Mouse (Mus musculus) hematopoietic stem cell, adult 5-6 weeks (primary cell): ENCODE data around the gene Cd160. TPM values are rescaled to one million over a fixed set of nuclear protein-coding genes. Genes with fewer than 3 reads are reported as not detected.

Source experiments
- ATAC-seq, 2 experiments: fragments of 125-278 bp in 1 of 2; replicated peaks in 1 of 2; 2 replicates each; pipeline ENCODE4 v1.8.0; 2016 to 2017; ENCODE audit warnings: inconsistent platforms in 2 of 2, mild to moderate bottlenecking in 2 of 2, moderate number of reproducible peaks in 2 of 2, low read depth in 1 of 2, moderate TSS enrichment in 1 of 2; ENCODE audit not compliant: low FRiP score in 2 of 2, poor library complexity in 2 of 2, severe bottlenecking in 2 of 2, insufficient read depth in 1 of 2, low TSS enrichment in 1 of 2
- total RNA-seq: library from RNA; stranded (forward); fragments of 172-1452, 232-1000 nt; gene quantifications from 2 replicates; pipeline ENCODE4 v1.2.3, GENCODE M21; 2017

The Cd160 gene
- total RNA-seq, 1 experiment from 2014 or later: 1.8 TPM

GRCm38 (mm10) chr3:96838996-96839645, 10.0 kb upstream of the Cd160 start:
- ATAC-seq: no peak

- ATAC-seq: 0 out of 4 replicates have a peak, but pooled peaks of 1 of the 2 experiments have one; percentile 7
Measured at GRCm38 (mm10) chr3:96836414-96836813, 7.3 kb upstream of the Cd160 start.

- ATAC-seq: no peak
Measured at GRCm38 (mm10) chr3:96834587-96835348, 5.6 kb upstream of the Cd160 start.

GRCm38 (mm10) chr3:96832930-96833329, 3.8 kb upstream of the Cd160 start:
- ATAC-seq: no peak

GRCm38 (mm10) chr3:96829856-96830255, 705 bp upstream of the Cd160 start:
- ATAC-seq: no peak

- no peak for ATAC-seq
Measured at GRCm38 (mm10) chr3:96828308-96828864, 765 bp downstream of the Cd160 start.

- no peak for ATAC-seq
Measured at GRCm38 (mm10) chr3:96825261-96825660, 3.9 kb downstream of the Cd160 start.

- ATAC-seq: no peak
Measured at GRCm38 (mm10) chr3:96824614-96825013, 4.5 kb downstream of the Cd160 start.

GRCm38 (mm10) chr3:96823701-96824100, 5.5 kb downstream of the Cd160 start:
- no peak for ATAC-seq

- no peak for ATAC-seq
Measured at GRCm38 (mm10) chr3:96821581-96821980, 7.6 kb downstream of the Cd160 start.

- ATAC-seq: no peak
Measured at GRCm38 (mm10) chr3:96820116-96820915, 8.8 kb downstream of the Cd160 start.

GRCm38 (mm10) chr3:96814342-96814741, 14.8 kb downstream of the Cd160 start:
- no peak for ATAC-seq

- peak in 1 of 2 experiments; percentile 46; a peak in 1 of 4 replicates for ATAC-seq
Measured at GRCm38 (mm10) chr3:96813591-96814244, 15.4 kb downstream of the Cd160 start.

GRCm38 (mm10) chr3:96813106-96813505, 16.0 kb downstream of the Cd160 start:
- ATAC-seq: peak; percentile 26 to 53; a peak in 2 of 4 replicates

- ATAC-seq: peak; percentile 80 to 83
Measured at GRCm38 (mm10) chr3:96812395-96813091, 16.6 kb downstream of the Cd160 start.

- no peak for ATAC-seq
Measured at GRCm38 (mm10) chr3:96811232-96811631, 17.9 kb downstream of the Cd160 start.

GRCm38 (mm10) chr3:96808651-96809050, 20.5 kb downstream of the Cd160 start:
- ATAC-seq: no peak
